9 mouse cellular contexts compared by ENCODE assay signal in the genomic region with DNA sequence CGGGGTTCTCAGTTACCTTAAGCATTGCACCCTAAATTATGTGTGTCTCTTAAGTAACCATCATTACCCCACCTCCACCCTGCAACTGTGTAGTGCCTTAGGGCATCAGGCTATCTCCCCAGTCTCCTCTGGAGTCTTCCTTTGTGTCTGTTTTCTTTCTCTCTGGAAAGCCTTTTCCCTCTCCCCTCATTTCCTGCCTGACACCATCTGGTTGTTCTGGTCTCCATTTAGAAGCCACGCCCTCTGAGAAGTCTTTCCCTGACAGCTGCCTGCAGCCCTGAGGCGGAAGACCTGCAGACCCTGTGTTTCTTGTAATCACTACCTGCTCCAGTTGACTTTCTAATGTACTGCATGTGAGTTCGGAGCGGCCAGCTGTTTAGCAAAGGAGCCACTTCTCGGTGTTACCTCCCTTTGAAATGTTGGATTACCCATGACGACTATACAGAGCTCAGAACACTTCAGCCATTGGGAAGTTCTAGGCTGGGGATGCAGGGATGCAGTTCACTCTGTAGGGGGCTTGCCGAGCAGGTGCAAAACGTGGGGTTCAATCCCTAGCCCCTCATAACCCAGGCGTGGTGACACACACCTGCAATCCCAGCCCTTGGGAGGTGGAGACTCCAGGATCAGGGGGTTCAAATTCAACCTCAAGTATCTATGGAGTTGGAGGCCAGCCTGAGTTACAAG. TPM values are rescaled to one million over a fixed set of nuclear protein-coding genes. Genes with fewer than 3 reads are reported as not detected.
DNase-seq lines count a peak whose midpoint lies in the region; ATAC-seq and TF ChIP-seq lines count a peak whose summit lies in the region.
"Had no signal": no experiment of that assay in that cellular context is flagged by ENCODE, and none has a peak within 500 bp of the region (broad histone marks: within the 10 kb centered on the region; RNA-seq: fewer than 3 reads in every experiment).

No protein-coding gene starts in this region.

- no peak for TF ChIP-seq CTCF in heart, adult 2 months (IDR thresholded peaks at IDR 0.05)
- no peak for TF ChIP-seq CTCF in cerebellum, adult 2 months (IDR thresholded peaks at IDR 0.05; ENCODE audit: borderline replicate concordance, insufficient read depth, low read depth, low read length)

- peak; percentile 20; the same call in 1 of the 2 replicates for ATAC-seq in heart, embryonic 12.5 days (ENCODE audit: insufficient number of reproducible peaks, low FRiP score)
- peak; percentile 53 for ATAC-seq in midbrain, embryonic 13.5 days

- peak overlapping the region; percentile 3; the same call in 1 of the 2 replicates for H3K4me3 ChIP-seq in heart, embryonic 12.5 days
- H3K4me3 ChIP-seq in heart, adult 2 months = no peak overlapping the region
- peak overlapping the region; percentile 28 for H3K4me3 ChIP-seq in hindbrain, embryonic 10.5 days
- no peak overlapping the region for H3K4me3 ChIP-seq in midbrain, embryonic 13.5 days (replicated peaks)
- no peak overlapping the region for H3K4me3 ChIP-seq in cerebellum, adult 2 months (replicated peaks; ENCODE audit: insufficient read depth, low read depth, low read length)

- H3K9ac ChIP-seq in heart, embryonic 12.5 days = 0 out of 2 replicates have a peak overlapping the region, but pooled peaks have one; percentile 26
- H3K9ac ChIP-seq in heart, adult 2 months (ENCODE audit: low read depth, low read length) = no peak overlapping the region
- H3K9ac ChIP-seq in midbrain, embryonic 13.5 days (replicated peaks) = no peak overlapping the region
- H3K9ac ChIP-seq: liver, embryonic 14.5 days had no signal

- H3K4me2 ChIP-seq in heart, embryonic 12.5 days = peak overlapping the region; percentile 50
- H3K4me2 ChIP-seq in midbrain, embryonic 13.5 days (replicated peaks) = no peak overlapping the region

- no peaks in the 10 kb centered on the region for H3K79me2 ChIP-seq in heart, adult 2 months (replicated peaks; ENCODE audit: control insufficient read depth, insufficient read depth, low read length)

- DNase-seq in heart, adult 2 months = no peak
- DNase-seq in WW6 (ENCODE audit: low read depth, low spot score) = peak; percentile 69
- DNase-seq in hindbrain, embryonic 10.5 days (ENCODE audit: low spot score) = peak; percentile 62
- DNase-seq in cerebellum, adult 2 months = no peak
- DNase-seq in cerebellum, postnatal 25 days = no peak
- DNase-seq in spleen, postnatal 14 days (ENCODE audit: low spot score in 2 of 2) = no peak

- TF ChIP-seq EP300 in heart, adult 2 months (IDR thresholded peaks at IDR 0.05; ENCODE audit: insufficient read depth, low read depth, low read length) = no peak

- peak overlapping the region; percentile 73 for H3K27ac ChIP-seq in heart, embryonic 12.5 days (ENCODE audit: poor library complexity, severe bottlenecking)
- no peak overlapping the region for H3K27ac ChIP-seq in heart, adult 2 months
- H3K27ac ChIP-seq in hindbrain, embryonic 10.5 days = peak overlapping the region; percentile 87
- peak overlapping the region; percentile 79 for H3K27ac ChIP-seq in midbrain, embryonic 13.5 days
- H3K27ac ChIP-seq in cerebellum, adult 2 months (ENCODE audit: insufficient read depth, low read length) = no peak overlapping the region
- H3K27ac ChIP-seq: liver, embryonic 14.5 days had no signal

- H3K9me3 ChIP-seq in heart, embryonic 12.5 days (replicated peaks) = no peaks in the 10 kb centered on the region
- H3K9me3 ChIP-seq in hindbrain, embryonic 10.5 days = no peaks in the 10 kb centered on the region
- H3K9me3 ChIP-seq in midbrain, embryonic 13.5 days = no peaks in the 10 kb centered on the region

- H3K4me1 ChIP-seq in heart, embryonic 12.5 days (replicated peaks) = peaks cover 37% of the 10 kb centered on the region
- no peaks in the 10 kb centered on the region for H3K4me1 ChIP-seq in heart, adult 2 months (ENCODE audit: control insufficient read depth, insufficient read depth, low read length)
- peaks cover 41% of the 10 kb centered on the region for H3K4me1 ChIP-seq in hindbrain, embryonic 10.5 days (replicated peaks)
- H3K4me1 ChIP-seq in midbrain, embryonic 13.5 days (replicated peaks) = peaks cover 38% of the 10 kb centered on the region
- peaks cover 14% of the 10 kb centered on the region for H3K4me1 ChIP-seq in cerebellum, adult 2 months (ENCODE audit: control insufficient read depth, insufficient read depth, low read length)

- H3K36me3 ChIP-seq in heart, embryonic 12.5 days = no peaks in the 10 kb centered on the region
- no peaks in the 10 kb centered on the region for H3K36me3 ChIP-seq in heart, adult 2 months (ENCODE audit: control insufficient read depth, insufficient read depth, low read length)
- H3K36me3 ChIP-seq in hindbrain, embryonic 10.5 days = no peaks in the 10 kb centered on the region
- no peaks in the 10 kb centered on the region for H3K36me3 ChIP-seq in midbrain, embryonic 13.5 days

- intact Hi-C loops in heart, adult 2 months (cut with DNase I) = loop anchor here (2.0 kb wide), 1 partner anchor 17 kb away; a partner anchor contains a TSS

- no peak for TF ChIP-seq POLR2A in heart, adult 2 months (IDR thresholded peaks at IDR 0.05; ENCODE audit: insufficient read depth, low read depth, low read length)
- TF ChIP-seq POLR2A in cerebellum, adult 2 months (IDR thresholded peaks at IDR 0.05; ENCODE audit: borderline replicate concordance, insufficient read depth, low read length) = no peak

- 6% methylated on average over 10 of the region's 10 CpGs for WGBS in heart, embryonic 12.5 days
- WGBS in heart, adult 2 months = 32% methylated on average over 10 of the region's 10 CpGs
- WGBS in hindbrain, embryonic 10.5 days = 3% methylated on average over 10 of the region's 10 CpGs
- WGBS in midbrain, embryonic 13.5 days = 9% methylated on average over 10 of the region's 10 CpGs
- 29% methylated on average over 10 of the region's 10 CpGs for WGBS in cerebellum, adult 2 months

- H3K27me3 ChIP-seq in heart, embryonic 12.5 days (replicated peaks) = no peaks in the 10 kb centered on the region
- H3K27me3 ChIP-seq in heart, adult 2 months (ENCODE audit: control insufficient read depth, insufficient read depth, low read length) = no peaks in the 10 kb centered on the region
- H3K27me3 ChIP-seq in hindbrain, embryonic 10.5 days (ENCODE audit: insufficient read depth, poor library complexity, severe bottlenecking) = peaks cover 11% of the 10 kb centered on the region
- no peaks in the 10 kb centered on the region for H3K27me3 ChIP-seq in midbrain, embryonic 13.5 days
- H3K27me3 ChIP-seq in cerebellum, adult 2 months (ENCODE audit: control insufficient read depth, insufficient read depth, low read length) = no peaks in the 10 kb centered on the region

RNA-seq across cellular contexts. Expression of a gene that starts 9.2 kb away (rescaled TPM):
- 147 and 160 TPM in 2 replicates for polyA plus RNA-seq in heart, embryonic 12.5 days (2016; fragmentation: Nextera tagmentation; extraction: Ambion mirVana)
- total RNA-seq in heart, adult 2 months (2021) = 10 to 100 TPM; 14.9 to 16.1 TPM
- polyA plus RNA-seq in heart, adult 2 months (2012; rRNA removed) = 11.8 and 15.3 TPM in 2 replicates
- polyA plus RNA-seq in hindbrain, embryonic 10.5 days (2016; fragmentation: Nextera tagmentation; extraction: Ambion mirVana) = 383 and 387 TPM in 2 replicates
- 193 and 203 TPM in 2 replicates for polyA plus RNA-seq in midbrain, embryonic 13.5 days (2015; fragmentation: Nextera tagmentation; extraction: Ambion mirVana)
- 60.1 and 65.0 TPM in 2 replicates for polyA plus RNA-seq in cerebellum, adult 2 months (2012; rRNA removed)

RNA-seq across cellular contexts. Expression of a gene that starts 17.0 kb away (rescaled TPM):
- polyA plus RNA-seq in heart, embryonic 12.5 days (2016; fragmentation: Nextera tagmentation; extraction: Ambion mirVana) = 1,319 and 1,320 TPM in 2 replicates
- total RNA-seq in heart, adult 2 months (2021) = 10 to 100 TPM; 65.1 to 85.6 TPM
- 65.2 and 83.8 TPM in 2 replicates for polyA plus RNA-seq in heart, adult 2 months (2012; rRNA removed)
- polyA plus RNA-seq in hindbrain, embryonic 10.5 days (2016; fragmentation: Nextera tagmentation; extraction: Ambion mirVana) = 1,684 and 1,740 TPM in 2 replicates
- polyA plus RNA-seq in midbrain, embryonic 13.5 days (2015; fragmentation: Nextera tagmentation; extraction: Ambion mirVana) = 1,401 and 1,414 TPM in 2 replicates
- polyA plus RNA-seq in cerebellum, adult 2 months (2012; rRNA removed) = 381 and 416 TPM in 2 replicates

RNA-seq across cellular contexts. Expression of a gene that starts 23.2 kb away (rescaled TPM):
- polyA plus RNA-seq in heart, embryonic 12.5 days (2016; fragmentation: Nextera tagmentation; extraction: Ambion mirVana) = 24.2 and 26.1 TPM in 2 replicates
- 10 to 100 TPM; 18.1 to 19.8 TPM for total RNA-seq in heart, adult 2 months (2021)
- 18.2 and 19.9 TPM in 2 replicates for polyA plus RNA-seq in heart, adult 2 months (2012; rRNA removed)
- 35.6 and 41.2 TPM in 2 replicates for polyA plus RNA-seq in hindbrain, embryonic 10.5 days (2016; fragmentation: Nextera tagmentation; extraction: Ambion mirVana)
- polyA plus RNA-seq in midbrain, embryonic 13.5 days (2015; fragmentation: Nextera tagmentation; extraction: Ambion mirVana) = 34.2 and 37.0 TPM in 2 replicates
- 32.8 and 33.6 TPM in 2 replicates for polyA plus RNA-seq in cerebellum, adult 2 months (2012; rRNA removed)

RNA-seq across cellular contexts. Expression of a gene that starts 23.2 kb away (rescaled TPM):
- 38.1 and 38.8 TPM in 2 replicates for polyA plus RNA-seq in heart, embryonic 12.5 days (2016; fragmentation: Nextera tagmentation; extraction: Ambion mirVana)
- 10 to 100 TPM; 21.8 to 24.3 TPM for total RNA-seq in heart, adult 2 months (2021)
- 13.9 and 20.0 TPM in 2 replicates for polyA plus RNA-seq in heart, adult 2 months (2012; rRNA removed)
- polyA plus RNA-seq in hindbrain, embryonic 10.5 days (2016; fragmentation: Nextera tagmentation; extraction: Ambion mirVana) = 56.3 and 57.2 TPM in 2 replicates
- 54.2 and 56.7 TPM in 2 replicates for polyA plus RNA-seq in midbrain, embryonic 13.5 days (2015; fragmentation: Nextera tagmentation; extraction: Ambion mirVana)
- polyA plus RNA-seq in cerebellum, adult 2 months (2012; rRNA removed) = 29.7 and 30.3 TPM in 2 replicates

RNA-seq across cellular contexts. Expression of a gene that starts 31.0 kb away (rescaled TPM):
- 1,284 and 1,325 TPM in 2 replicates for polyA plus RNA-seq in heart, embryonic 12.5 days (2016; fragmentation: Nextera tagmentation; extraction: Ambion mirVana)
- total RNA-seq in heart, adult 2 months (2021) = 100 to 1,000 TPM; 232 to 256 TPM
- 546 and 797 TPM in 2 replicates for polyA plus RNA-seq in heart, adult 2 months (2012; rRNA removed)
- polyA plus RNA-seq in hindbrain, embryonic 10.5 days (2016; fragmentation: Nextera tagmentation; extraction: Ambion mirVana) = 875 and 1,016 TPM in 2 replicates
- polyA plus RNA-seq in midbrain, embryonic 13.5 days (2015; fragmentation: Nextera tagmentation; extraction: Ambion mirVana) = 973 and 974 TPM in 2 replicates
- polyA plus RNA-seq in cerebellum, adult 2 months (2012; rRNA removed) = 2,268 and 2,327 TPM in 2 replicates

Comparison
In these comparisons a context has a peak if more than half of its experiments do, and no peak if none do; other contexts are left out.
1. H3K27ac ChIP-seq: peak in heart, embryonic 12.5 days (single experiment), hindbrain, embryonic 10.5 days (single experiment) and midbrain, embryonic 13.5 days (single experiment); none in heart, adult 2 months (single experiment) and cerebellum, adult 2 months (single experiment).
2. H3K4me3 ChIP-seq: peak in heart, embryonic 12.5 days (single experiment) and hindbrain, embryonic 10.5 days (single experiment); none in heart, adult 2 months (single experiment), midbrain, embryonic 13.5 days (single experiment) and cerebellum, adult 2 months (single experiment).
3. DNase-seq: peak in WW6 (single experiment) and hindbrain, embryonic 10.5 days (single experiment); none in heart, adult 2 months (0 of 2), cerebellum, adult 2 months (0 of 2), cerebellum, postnatal 25 days (0 of 2) and spleen, postnatal 14 days (0 of 2).